Mouse (Mus musculus) liver, embryonic 15.5 days (tissue): ENCODE measurements around the gene Fgfr2. TPM values are rescaled to one million over a fixed set of nuclear protein-coding genes. Genes with fewer than 3 reads are reported as not detected.
"Not testable (repeated sequence)": the region's sequence is repeated elsewhere in the genome, so short reads cannot be mapped to it uniquely, and the experiment has no call there.

Experiments used
- ATAC-seq: fragments of 200-750 bp; cut with Nextera tagmentation; 2 replicates; pipeline ENCODE4 v1.8.0; 2017; ENCODE audit warnings: moderate number of reproducible peaks, mild to moderate bottlenecking, moderate library complexity; ENCODE audit not compliant: insufficient read depth
- H3K27ac ChIP-seq: fragments of 300-500 bp; sonication (generic); replicated peaks from 2 replicates; pipeline ENCODE4 v1.5.1; 2015; ENCODE audit warnings: mild to moderate bottlenecking, inconsistent platforms
- H3K27me3 ChIP-seq: fragments of 300-500 bp; sonication (generic); 2 replicates; pipeline ENCODE4 v1.6.1; 2015; ENCODE audit warnings: mild to moderate bottlenecking, inconsistent platforms
- H3K36me3 ChIP-seq: fragments of 300-500 bp; sonication (generic); replicated peaks from 2 replicates; pipeline ENCODE4 v1.6.1; 2015; ENCODE audit warnings: moderate library complexity, mild to moderate bottlenecking, inconsistent platforms
- H3K4me1 ChIP-seq: fragments of 300-500 bp; sonication (generic); replicated peaks from 2 replicates; pipeline ENCODE4 v1.6.1; 2015; ENCODE audit warnings: inconsistent platforms
- H3K4me2 ChIP-seq: fragments of 300-500 bp; sonication (generic); 2 replicates; pipeline ENCODE4 v1.6.1; 2015; ENCODE audit warnings: moderate library complexity, mild to moderate bottlenecking, inconsistent platforms
- H3K4me3 ChIP-seq: fragments of 300-500 bp; sonication (generic); replicated peaks from 2 replicates; pipeline ENCODE4 v1.5.1; 2015; ENCODE audit warnings: mild to moderate bottlenecking, inconsistent platforms
- H3K9ac ChIP-seq: fragments of 300-500 bp; sonication (generic); 2 replicates; pipeline ENCODE4 v1.6.1; 2015; ENCODE audit warnings: moderate library complexity, mild to moderate bottlenecking, inconsistent platforms
- H3K9me3 ChIP-seq: fragments of 300-500 bp; sonication (generic); replicated peaks from 2 replicates; pipeline ENCODE4 v1.6.1; 2016; ENCODE audit warnings: inconsistent platforms
- WGBS: fragments of 180-500 bp; shearing (Covaris S2); methylation state at CpG from one replicate; pipeline ENCODE4 v1.1.7; 2015; ENCODE audit warnings: mixed read lengths; ENCODE audit not compliant: insufficient replicate concordance; 5-methylcytosine and 5-hydroxymethylcytosine counted together
- polyA plus RNA-seq: library from polyadenylated mRNA; unstranded; fragments of >200 nt; fragmentation: Nextera tagmentation; extraction: Ambion mirVana; gene quantifications from 2 replicates; pipeline ENCODE4 v1.2.1, GENCODE M21; 2015

Gene Fgfr2
- polyA plus RNA-seq, 1 experiment from 2014 or later = 10.5 TPM

GRCm38 (mm10) chr7:130455587-130456246, 2667.4 kb downstream of the Fgfr2 start:
- H3K4me2 ChIP-seq = no peak overlapping the region
- H3K9me3 ChIP-seq = no peaks in the 10 kb centered on the region
- peaks cover 28% of the 10 kb centered on the region for H3K36me3 ChIP-seq
- H3K27ac ChIP-seq = no peak overlapping the region
- no peak overlapping the region for H3K4me3 ChIP-seq
- ATAC-seq = no peak
- 75% methylated on average over 4 of the region's 4 CpGs for WGBS
- no peak overlapping the region for H3K9ac ChIP-seq
- no peaks in the 10 kb centered on the region for H3K27me3 ChIP-seq
- H3K4me1 ChIP-seq = 0 out of 2 replicates have a peak, but pooled peaks cover 3% of the 10 kb centered on the region

GRCm38 (mm10) chr7:130454226-130454625, 2668.9 kb downstream of the Fgfr2 start:
- no peaks in the 10 kb centered on the region for H3K9me3 ChIP-seq
- no peak overlapping the region for H3K27ac ChIP-seq
- no peak overlapping the region for H3K4me3 ChIP-seq
- 79% methylated on average over 3 of the region's 3 CpGs for WGBS
- no peaks in the 10 kb centered on the region for H3K27me3 ChIP-seq
- H3K4me1 ChIP-seq = 0 out of 2 replicates have a peak, but pooled peaks cover 3% of the 10 kb centered on the region
- H3K9ac ChIP-seq = no peak overlapping the region
- H3K4me2 ChIP-seq = no peak overlapping the region
- peaks cover 28% of the 10 kb centered on the region for H3K36me3 ChIP-seq
- ATAC-seq = no peak

GRCm38 (mm10) chr7:130435776-130436175, 2687.4 kb downstream of the Fgfr2 start:
- Histone ChIP-seq H3K27me3 (no peaks in the 10 kb centered on the region), H3K4me1 (no peaks in the 10 kb centered on the region), H3K27ac (no peak overlapping the region), H3K36me3 (0 out of 2 replicates have a peak, but pooled peaks cover 5% of the 10 kb centered on the region), H3K9me3 (no peaks in the 10 kb centered on the region), H3K4me3 (no peak overlapping the region), H3K4me2 (no peak overlapping the region), H3K9ac (no peak overlapping the region)
- 79% methylated on average over 5 of the region's 5 CpGs for WGBS
- no peak for ATAC-seq

GRCm38 (mm10) chr7:130432141-130432540, 2691.0 kb downstream of the Fgfr2 start:
- H3K9ac ChIP-seq = no peak overlapping the region
- no peak for ATAC-seq
- no peak overlapping the region for H3K4me3 ChIP-seq
- H3K9me3 ChIP-seq = no peaks in the 10 kb centered on the region
- WGBS = 69% methylated on average over 2 of the region's 2 CpGs
- no peaks in the 10 kb centered on the region for H3K4me1 ChIP-seq
- 0 out of 2 replicates have a peak, but pooled peaks cover 2% of the 10 kb centered on the region for H3K36me3 ChIP-seq
- H3K27ac ChIP-seq = no peak overlapping the region
- H3K27me3 ChIP-seq = no peaks in the 10 kb centered on the region
- no peak overlapping the region for H3K4me2 ChIP-seq

- no peak for ATAC-seq
- Histone ChIP-seq H3K27ac (no peak overlapping the region), H3K4me2 (no peak overlapping the region), H3K36me3 (no peaks in the 10 kb centered on the region), H3K4me3 (no peak overlapping the region), H3K4me1 (no peaks in the 10 kb centered on the region), H3K27me3 (no peaks in the 10 kb centered on the region), H3K9ac (no peak overlapping the region), H3K9me3 (no peaks in the 10 kb centered on the region)
- WGBS = 51% methylated on average over 5 of the region's 5 CpGs
These were observed 2696.6 kb downstream of the Fgfr2 start for GRCm38 (mm10) chr7:130426586-130426985.

GRCm38 (mm10) chr7:130425991-130426390, 2697.2 kb downstream of the Fgfr2 start:
- Histone ChIP-seq H3K9me3 (no peaks in the 10 kb centered on the region), H3K9ac (no peak overlapping the region), H3K36me3 (no peaks in the 10 kb centered on the region), H3K27me3 (no peaks in the 10 kb centered on the region), H3K4me2 (no peak overlapping the region), H3K27ac (no peak overlapping the region), H3K4me3 (no peak overlapping the region), H3K4me1 (no peaks in the 10 kb centered on the region)
- no peak for ATAC-seq
- WGBS = 60% methylated on average over 2 of the region's 2 CpGs

- Histone ChIP-seq H3K4me3 (no peak overlapping the region), H3K27ac (no peak overlapping the region), H3K9me3 (no peaks in the 10 kb centered on the region), H3K27me3 (no peaks in the 10 kb centered on the region), H3K4me1 (no peaks in the 10 kb centered on the region), H3K9ac (no peak overlapping the region), H3K36me3 (no peaks in the 10 kb centered on the region), H3K4me2 (no peak overlapping the region)
- ATAC-seq = no peak
- WGBS = 68% methylated on average over 1 of the region's 1 CpGs
These were observed 2703.2 kb downstream of the Fgfr2 start for GRCm38 (mm10) chr7:130419961-130420360.

- WGBS = 76% methylated on average over 10 of the region's 10 CpGs
- no peak for ATAC-seq
- Histone ChIP-seq H3K9me3 (no peaks in the 10 kb centered on the region), H3K4me1 (no peaks in the 10 kb centered on the region), H3K36me3 (no peaks in the 10 kb centered on the region), H3K27ac (no peak overlapping the region), H3K4me2 (no peak overlapping the region), H3K9ac (no peak overlapping the region), H3K27me3 (no peaks in the 10 kb centered on the region), H3K4me3 (no peak overlapping the region)
These were observed 2715.5 kb downstream of the Fgfr2 start for GRCm38 (mm10) chr7:130407622-130408021.

GRCm38 (mm10) chr7:130403346-130403745, 2719.8 kb downstream of the Fgfr2 start:
- H3K4me3 ChIP-seq = no peak overlapping the region
- no peak overlapping the region for H3K9ac ChIP-seq
- no peak overlapping the region for H3K27ac ChIP-seq
- H3K4me1 ChIP-seq = no peaks in the 10 kb centered on the region
- H3K36me3 ChIP-seq = no peaks in the 10 kb centered on the region
- no peak overlapping the region for H3K4me2 ChIP-seq
- 70% methylated on average over 2 of the region's 2 CpGs for WGBS
- no peaks in the 10 kb centered on the region for H3K27me3 ChIP-seq
- H3K9me3 ChIP-seq = no peaks in the 10 kb centered on the region
- no peak for ATAC-seq

GRCm38 (mm10) chr7:130394697-130395096, 2728.5 kb downstream of the Fgfr2 start:
- H3K4me3 ChIP-seq = no peak overlapping the region
- H3K9ac ChIP-seq = no peak overlapping the region
- WGBS = 82% methylated on average over 2 of the region's 2 CpGs
- no peak for ATAC-seq
- no peaks in the 10 kb centered on the region for H3K27me3 ChIP-seq
- peaks cover 15% of the 10 kb centered on the region; the same call in 1 of the 2 replicates for H3K36me3 ChIP-seq
- no peak overlapping the region for H3K4me2 ChIP-seq
- H3K27ac ChIP-seq = no peak overlapping the region
- H3K4me1 ChIP-seq = no peaks in the 10 kb centered on the region
- no peaks in the 10 kb centered on the region for H3K9me3 ChIP-seq

- ATAC-seq, H3K27me3 ChIP-seq, H3K4me1 ChIP-seq, H3K4me2 ChIP-seq, H3K4me3 ChIP-seq, H3K9me3 ChIP-seq, H3K9ac ChIP-seq, H3K27ac ChIP-seq: not testable (repeated sequence)
- 88% methylated on average over 1 of the region's 1 CpGs for WGBS
- peaks cover 22% of the 10 kb centered on the region for H3K36me3 ChIP-seq
These were observed 2733.1 kb downstream of the Fgfr2 start for GRCm38 (mm10) chr7:130390060-130390459.

GRCm38 (mm10) chr7:130386308-130386707, 2736.8 kb downstream of the Fgfr2 start:
- Histone ChIP-seq H3K4me3 (no peak overlapping the region), H3K4me2 (no peak overlapping the region), H3K9ac (no peak overlapping the region), H3K27ac (no peak overlapping the region), H3K9me3 (no peaks in the 10 kb centered on the region), H3K27me3 (no peaks in the 10 kb centered on the region), H3K4me1 (no peaks in the 10 kb centered on the region), H3K36me3 (peaks cover 7% of the 10 kb centered on the region; the same call in 1 of the 2 replicates)
- WGBS = 63% methylated on average over 3 of the region's 3 CpGs
- no peak for ATAC-seq
